Mouse (Mus musculus): ENCODE results near the gene Them4.

The Them4 gene

GRCm38 (mm10) chr3:94368631-94369030 is 58.7 kb downstream of the Them4 start:
- DNase-seq (ENCODE audit: low read depth, low spot score), result no peak

GRCm38 (mm10) chr3:94369709-94370108 is 59.8 kb downstream of the Them4 start:
- DNase-seq (ENCODE audit: low read depth, low spot score), result no peak

- no peak for DNase-seq (ENCODE audit: low read depth, low spot score)
Observed at GRCm38 (mm10) chr3:94371637-94372036, 61.7 kb downstream of the Them4 start.

GRCm38 (mm10) chr3:94372038-94372437 is 62.1 kb downstream of the Them4 start:
- no peak for DNase-seq (ENCODE audit: low read depth, low spot score)

GRCm38 (mm10) chr3:94372641-94373040 is 62.8 kb downstream of the Them4 start, which contains the start of gene Rorc:
Rorc (plus strand) TSS chr3:94372794.
- no peak for DNase-seq (ENCODE audit: low read depth, low spot score)

- no peak for DNase-seq (ENCODE audit: low read depth, low spot score)
Observed at GRCm38 (mm10) chr3:94373090-94373489, 63.2 kb downstream of the Them4 start.

GRCm38 (mm10) chr3:94373597-94374011 is 63.7 kb downstream of the Them4 start:
- no peak for DNase-seq (ENCODE audit: low read depth, low spot score)

GRCm38 (mm10) chr3:94374636-94375035 is 64.7 kb downstream of the Them4 start:
- no peak for DNase-seq (ENCODE audit: low read depth, low spot score)

- no peak for DNase-seq (ENCODE audit: low read depth, low spot score)
Observed at GRCm38 (mm10) chr3:94375146-94375545, 65.3 kb downstream of the Them4 start.

GRCm38 (mm10) chr3:94375861-94376260 is 66.0 kb downstream of the Them4 start:
- DNase-seq (ENCODE audit: low read depth, low spot score), result no peak

- no peak for DNase-seq (ENCODE audit: low read depth, low spot score)
Observed at GRCm38 (mm10) chr3:94377028-94377923, 67.4 kb downstream of the Them4 start.

- DNase-seq (ENCODE audit: low read depth, low spot score), result no peak
Observed at GRCm38 (mm10) chr3:94379831-94380510, 70.1 kb downstream of the Them4 start.
